Mouse (Mus musculus): ENCODE data around the gene Elmsan1.

DNA sequence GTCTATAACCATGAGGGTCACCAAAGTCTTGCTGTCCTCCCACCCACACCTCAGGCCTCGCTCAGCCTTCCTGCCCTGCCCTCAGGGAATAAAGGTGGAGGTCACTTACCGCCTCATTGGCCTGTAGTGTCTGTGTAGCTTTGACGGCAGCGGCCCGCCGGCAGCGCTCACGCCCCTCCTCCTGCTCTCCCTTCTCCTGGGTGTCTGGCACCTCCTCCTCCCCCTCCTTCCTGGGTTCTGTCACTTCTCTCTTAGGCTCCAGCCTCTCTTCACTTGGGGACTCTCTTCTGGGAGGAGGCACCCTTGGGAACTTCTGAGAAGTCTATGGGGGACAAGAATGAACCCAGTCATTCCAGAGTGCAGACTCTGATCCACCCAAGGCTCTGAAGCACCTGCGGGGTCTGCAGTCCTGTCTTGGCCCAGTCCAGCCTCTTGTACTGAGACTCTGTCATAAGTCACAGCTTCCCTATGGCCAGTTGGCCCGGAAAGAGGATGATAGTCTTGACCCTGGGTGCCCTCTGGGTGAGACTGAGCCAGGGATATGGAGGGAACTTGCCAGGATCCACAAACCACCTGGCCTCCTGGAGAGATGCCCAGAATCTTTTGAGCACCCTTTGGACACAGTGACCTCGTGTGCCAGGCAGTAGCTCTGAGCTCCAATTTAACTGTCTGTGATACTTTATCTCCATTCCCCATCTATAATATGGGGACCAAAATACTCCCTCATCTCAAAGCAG is 63.7 kb downstream of the Elmsan1 start:
- TF ChIP-seq CTCF (conservative IDR thresholded peaks at IDR 0.05; ENCODE audit: insufficient read depth, insufficient read length, low read depth, low read length) (no peak; the same call in 1 of the 2 replicates), POLR2A (IDR thresholded peaks at IDR 0.05; ENCODE audit: low read depth, low read length) (no peak)

Data from kidney, adult 2 months (tissue).